Mouse (Mus musculus) ES-Bruce4 (cell line): ENCODE results near the gene Pkn2. TPM values are rescaled to one million over a fixed set of nuclear protein-coding genes. Genes with fewer than 3 reads are reported as not detected.

Experiments
- H3K27ac ChIP-seq: 2 replicates; pipeline ENCODE4 v1.5.1; 2012; ENCODE audit warnings: low read length, inconsistent platforms; ENCODE audit not compliant: insufficient read depth
- H3K27me3 ChIP-seq: 2 replicates; pipeline ENCODE4 v1.6.1; 2012; ENCODE audit warnings: mild to moderate bottlenecking, low read length, inconsistent platforms; ENCODE audit not compliant: control insufficient read depth, poor library complexity, insufficient read depth, severe bottlenecking
- H3K36me3 ChIP-seq: 2 replicates; pipeline ENCODE4 v1.6.1; 2012; ENCODE audit warnings: inconsistent platforms, mild to moderate bottlenecking, low read length, moderate library complexity; ENCODE audit not compliant: control insufficient read depth, poor library complexity, insufficient read depth, severe bottlenecking
- H3K4me1 ChIP-seq: one replicate; pipeline ENCODE4 v1.8.1; 2011; ENCODE audit warnings: low read length; ENCODE audit not compliant: control insufficient read depth, insufficient read depth
- H3K4me3 ChIP-seq: 2 replicates; pipeline ENCODE4 v1.5.1; 2011; ENCODE audit warnings: low read depth, mild to moderate bottlenecking, low read length
- H3K9ac ChIP-seq: 2 replicates; pipeline ENCODE4 v1.6.1; 2012; ENCODE audit warnings: low read depth, mild to moderate bottlenecking, inconsistent platforms; ENCODE audit not compliant: poor library complexity, severe bottlenecking
- H3K9me3 ChIP-seq: replicated peaks from 2 replicates; pipeline ENCODE4 v1.6.1; 2012; ENCODE audit warnings: mild to moderate bottlenecking, low read length, inconsistent platforms; ENCODE audit not compliant: control insufficient read depth, poor library complexity, insufficient read depth, severe bottlenecking
- CTCF ChIP-seq: IDR thresholded peaks from one replicate; pipeline ENCODE4 v1.8.1; 2011; ENCODE audit warnings: low read depth, low read length
- EP300 ChIP-seq: IDR thresholded peaks from 2 replicates; pipeline ENCODE4 v1.6.1; 2011; ENCODE audit warnings: low read depth, low read length; ENCODE audit not compliant: insufficient read depth
- POLR2A ChIP-seq: IDR thresholded peaks from one replicate; pipeline ENCODE4 v1.8.1; 2011; ENCODE audit warnings: low read length; ENCODE audit not compliant: insufficient read depth
- polyA plus RNA-seq: library from polyadenylated mRNA; stranded (reverse); fragments of >200 nt; gene quantifications from 2 replicates; pipeline ENCODE4 v1.2.4, GENCODE M21; 2011; ENCODE audit warnings: low read depth; ENCODE audit not compliant: missing spikeins, insufficient read depth, insufficient read length

Gene Pkn2
- polyA plus RNA-seq, 1 experiment, result 108 TPM

GRCm38 (mm10) chr3:142760356-142760755, 121.4 kb downstream of the Pkn2 start:
- H3K27me3 ChIP-seq, result no peaks in the 10 kb centered on the region; the same call in 1 of the 2 replicates
- H3K36me3 ChIP-seq, result no peaks in the 10 kb centered on the region
- no peak overlapping the region for H3K9ac ChIP-seq

GRCm38 (mm10) chr3:142758593-142758992, 123.2 kb downstream of the Pkn2 start:
- Histone ChIP-seq H3K9me3 (no peaks in the 10 kb centered on the region), H3K36me3 (no peaks in the 10 kb centered on the region)

More at GRCm38 (mm10) chr3:142760356-142760755, 121.4 kb downstream of the Pkn2 start:
- Histone ChIP-seq H3K4me1 (no peaks in the 10 kb centered on the region), H3K4me3 (no peak overlapping the region), H3K9me3 (no peaks in the 10 kb centered on the region), H3K27ac (peak overlapping the region; percentile 49; the same call in 1 of the 2 replicates)
- no peak for TF ChIP-seq CTCF
- no peak for TF ChIP-seq EP300
- no peak for TF ChIP-seq POLR2A

GRCm38 (mm10) chr3:142757841-142758240, 124.0 kb downstream of the Pkn2 start:
- Histone ChIP-seq H3K9me3 (no peaks in the 10 kb centered on the region), H3K4me1 (no peaks in the 10 kb centered on the region), H3K36me3 (no peaks in the 10 kb centered on the region), H3K9ac (no peak overlapping the region), H3K4me3 (no peak overlapping the region), H3K27ac (no peak overlapping the region), H3K27me3 (no peaks in the 10 kb centered on the region; the same call in 1 of the 2 replicates)
- TF ChIP-seq POLR2A (no peak), EP300 (no peak), CTCF (no peak)

More at GRCm38 (mm10) chr3:142758593-142758992, 123.2 kb downstream of the Pkn2 start:
- H3K4me3 ChIP-seq, result no peak overlapping the region
- no peaks in the 10 kb centered on the region for H3K4me1 ChIP-seq
- TF ChIP-seq EP300, result no peak
- no peak overlapping the region for H3K9ac ChIP-seq
- no peak overlapping the region for H3K27ac ChIP-seq
- no peaks in the 10 kb centered on the region; the same call in 1 of the 2 replicates for H3K27me3 ChIP-seq

- Histone ChIP-seq H3K4me3 (no peak overlapping the region), H3K9me3 (no peaks in the 10 kb centered on the region), H3K27me3 (no peaks in the 10 kb centered on the region; the same call in 1 of the 2 replicates), H3K36me3 (no peaks in the 10 kb centered on the region), H3K27ac (no peak overlapping the region), H3K9ac (no peak overlapping the region), H3K4me1 (no peaks in the 10 kb centered on the region)
- TF ChIP-seq EP300 (no peak), POLR2A (no peak), CTCF (no peak)
These were observed 126.5 kb downstream of the Pkn2 start for GRCm38 (mm10) chr3:142755132-142755867.

- no peak overlapping the region for H3K9ac ChIP-seq
- H3K27ac ChIP-seq, result no peak overlapping the region
- no peaks in the 10 kb centered on the region for H3K4me1 ChIP-seq
These were observed 132.7 kb downstream of the Pkn2 start for GRCm38 (mm10) chr3:142749131-142749530.

GRCm38 (mm10) chr3:142747673-142748072, 134.1 kb downstream of the Pkn2 start:
- no peak overlapping the region for H3K4me3 ChIP-seq
- H3K27ac ChIP-seq, result no peak overlapping the region
- H3K4me1 ChIP-seq, result no peaks in the 10 kb centered on the region
- no peaks in the 10 kb centered on the region for H3K36me3 ChIP-seq
- H3K9me3 ChIP-seq, result no peaks in the 10 kb centered on the region
- no peaks in the 10 kb centered on the region for H3K27me3 ChIP-seq
- TF ChIP-seq EP300 (no peak), POLR2A (no peak), CTCF (no peak)
- H3K9ac ChIP-seq, result no peak overlapping the region

More at GRCm38 (mm10) chr3:142749131-142749530, 132.7 kb downstream of the Pkn2 start:
- no peaks in the 10 kb centered on the region for H3K27me3 ChIP-seq
- no peaks in the 10 kb centered on the region for H3K9me3 ChIP-seq
- no peaks in the 10 kb centered on the region for H3K36me3 ChIP-seq
- H3K4me3 ChIP-seq, result no peak overlapping the region
- TF ChIP-seq EP300 (no peak), CTCF (no peak), POLR2A (no peak)
